Mouse (Mus musculus) G1E-ER4 (cell line): ENCODE results near the gene Ggt6. TPM values are rescaled to one million over a fixed set of nuclear protein-coding genes. Genes with fewer than 3 reads are reported as not detected.

ENCODE experiments used
- GATA1 ChIP-seq: IDR thresholded peaks from one replicate; pipeline ENCODE4 v1.8.0; 2012; ENCODE audit warnings: low read length, inconsistent platforms
- polyA plus RNA-seq: library from polyadenylated mRNA; stranded (reverse); fragments of >175 nt; gene quantifications from 2 replicates; pipeline ENCODE4 v1.2.3, GENCODE M21; 2012

Ggt6 gene
- polyA plus RNA-seq, 1 experiment: not detected

- no peak for TF ChIP-seq GATA1
Observed at GRCm38 (mm10) chr11:72455694-72456093, 20.4 kb downstream of the Ggt6 start.

GRCm38 (mm10) chr11:72457995-72458496 lies 22.7 kb downstream of the Ggt6 start:
- TF ChIP-seq GATA1: no peak

GRCm38 (mm10) chr11:72458502-72458901 lies 23.2 kb downstream of the Ggt6 start:
- TF ChIP-seq GATA1: no peak

- no peak for TF ChIP-seq GATA1
Observed at GRCm38 (mm10) chr11:72461500-72461981, 26.2 kb downstream of the Ggt6 start.

GRCm38 (mm10) chr11:72464821-72465220 lies 29.5 kb downstream of the Ggt6 start:
- no peak for TF ChIP-seq GATA1

- TF ChIP-seq GATA1: no peak
Observed at GRCm38 (mm10) chr11:72465978-72466693, 30.8 kb downstream of the Ggt6 start.

GRCm38 (mm10) chr11:72466694-72467507 lies 31.6 kb downstream of the Ggt6 start:
- no peak for TF ChIP-seq GATA1

GRCm38 (mm10) chr11:72468525-72468924 lies 33.2 kb downstream of the Ggt6 start:
- TF ChIP-seq GATA1: no peak

GRCm38 (mm10) chr11:72469217-72469616 lies 33.9 kb downstream of the Ggt6 start:
- no peak for TF ChIP-seq GATA1

GRCm38 (mm10) chr11:72470004-72470403 lies 34.7 kb downstream of the Ggt6 start:
- no peak for TF ChIP-seq GATA1

GRCm38 (mm10) chr11:72471381-72471780 lies 36.1 kb downstream of the Ggt6 start:
- TF ChIP-seq GATA1: no peak

GRCm38 (mm10) chr11:72473540-72473939 lies 38.2 kb downstream of the Ggt6 start:
- TF ChIP-seq GATA1: no peak

DNA sequence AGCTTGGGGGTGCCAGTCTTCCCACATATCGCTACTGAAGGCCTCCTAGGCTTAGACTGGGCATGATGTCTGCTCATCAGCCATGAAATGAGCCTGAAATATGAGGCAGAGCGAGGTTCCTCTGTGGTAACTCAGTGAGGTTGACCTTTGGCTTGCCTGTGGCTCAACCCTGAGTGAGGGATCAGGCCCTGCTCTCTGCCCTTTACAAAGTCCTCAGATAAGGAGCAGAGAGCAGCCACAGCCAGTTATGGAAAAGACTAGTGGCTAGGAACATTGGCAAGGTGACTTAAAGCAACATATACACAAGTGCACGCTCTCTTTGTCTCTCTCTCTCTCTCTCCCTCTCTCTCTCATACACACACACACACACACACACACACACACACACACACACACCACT lies 39.6 kb downstream of the Ggt6 start:
- no peak for TF ChIP-seq GATA1

GRCm38 (mm10) chr11:72475408-72475807 lies 40.1 kb downstream of the Ggt6 start:
- no peak for TF ChIP-seq GATA1

DNA sequence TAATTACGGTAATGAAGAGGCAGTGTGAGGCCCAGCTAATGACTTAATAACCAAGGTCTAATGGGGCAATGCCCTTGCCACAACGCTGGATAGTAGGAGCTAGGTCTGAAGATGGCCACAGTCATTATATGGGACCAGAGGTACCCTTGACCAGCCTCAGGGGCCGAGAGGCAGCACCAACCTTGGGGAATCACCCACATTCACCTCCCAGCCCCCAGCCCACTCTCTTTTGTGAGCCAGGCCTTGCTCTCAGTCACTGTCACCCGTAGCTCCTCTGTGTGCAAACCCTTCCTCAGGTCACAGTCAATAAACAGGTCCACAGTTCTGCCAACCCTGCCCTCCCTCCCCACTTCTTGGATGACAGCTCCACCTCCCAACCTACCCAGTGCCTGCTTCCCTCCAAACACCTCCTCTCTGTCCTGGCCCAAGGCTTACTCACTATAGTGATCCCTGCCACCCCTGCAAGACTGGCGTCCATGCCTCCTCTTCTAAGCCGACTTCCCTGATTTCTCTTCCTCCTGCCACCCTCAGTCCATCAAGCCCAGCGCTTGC lies 40.8 kb downstream of the Ggt6 start:
- no peak for TF ChIP-seq GATA1

DNA sequence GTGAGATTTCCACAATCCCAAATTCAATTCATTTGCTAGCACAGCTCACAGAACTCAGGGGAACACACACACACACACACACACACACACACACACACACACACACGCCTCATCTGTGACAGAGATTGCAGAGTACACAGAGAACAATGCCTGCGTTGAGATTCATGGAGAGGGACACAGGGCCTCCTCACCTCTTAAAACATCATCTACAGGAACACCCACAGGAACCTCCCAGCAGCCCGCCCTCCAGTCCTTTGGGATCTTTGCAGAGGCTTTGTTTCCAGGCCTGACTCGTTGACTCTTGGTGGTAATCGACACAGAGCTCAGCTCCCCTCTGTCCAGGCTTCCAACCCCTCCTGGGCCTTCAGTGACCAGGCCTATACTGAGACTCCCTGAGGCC lies 41.9 kb downstream of the Ggt6 start:
- no peak for TF ChIP-seq GATA1
